Mouse (Mus musculus): Measurements from ENCODE around the gene Lrrc61.

DNA sequence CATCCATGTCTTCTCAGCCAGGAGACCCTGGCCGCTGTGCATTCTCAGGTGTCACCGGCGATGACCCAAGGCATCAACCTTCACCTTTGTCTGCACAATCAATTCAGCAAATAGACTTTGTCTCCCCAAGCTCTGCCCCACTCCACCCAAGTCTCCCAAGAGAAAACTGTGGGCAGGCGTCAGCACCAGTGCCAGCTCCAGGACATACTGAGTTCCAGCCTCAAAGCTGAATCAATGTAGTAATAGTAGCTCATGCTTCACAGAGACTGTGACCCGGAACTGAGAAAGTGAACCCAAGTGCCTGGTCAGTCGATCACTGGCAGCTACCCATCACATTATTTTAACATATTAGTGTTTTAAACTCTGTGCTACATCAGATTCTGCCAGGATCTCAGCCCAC, 6.3 kb upstream of the Lrrc61 start:
- TF ChIP-seq CTCF (IDR thresholded peaks at IDR 0.05; ENCODE audit: low read depth): no peak
- TF ChIP-seq EP300 (IDR thresholded peaks at IDR 0.05; ENCODE audit: low read depth): no peak

Measured in heart, postnatal 0 days (tissue).